Mouse (Mus musculus) E14TG2a.4 (cell line): ENCODE measurements around the gene Hoxa7.
A peak's percentile ranks its signal among the peaks of the same experiment; 100 is the strongest.

ENCODE experiments used
- H3K27me3 ChIP-seq: 2 replicates; pipeline ENCODE4 v1.6.1; 2014; ENCODE audit warnings: low read length, control low read depth; ENCODE audit not compliant: insufficient read depth
- H3K36me3 ChIP-seq: 2 replicates; pipeline ENCODE4 v1.6.1; 2014; ENCODE audit warnings: low read length, control low read depth; ENCODE audit not compliant: insufficient read depth
- H3K4me1 ChIP-seq: replicated peaks from 2 replicates; pipeline ENCODE4 v1.6.1; 2014; ENCODE audit warnings: low read depth, low read length, control low read depth
- H3K4me3 ChIP-seq: replicated peaks from 2 replicates; pipeline ENCODE4 v1.5.1; 2014; ENCODE audit warnings: mild to moderate bottlenecking, low read length
- H3K9me3 ChIP-seq: 2 replicates; pipeline ENCODE4 v1.6.1; 2014; ENCODE audit warnings: low read length, control low read depth
- CTCF ChIP-seq: conservative IDR thresholded peaks from 2 replicates; pipeline ENCODE4 v1.5.1; 2014; ENCODE audit warnings: low read length
- NANOG ChIP-seq: IDR thresholded peaks from 2 replicates; pipeline ENCODE4 v1.6.1; 2014; ENCODE audit warnings: borderline replicate concordance, low read length, mixed read lengths
- POU5F1 ChIP-seq: IDR thresholded peaks from 2 replicates; pipeline ENCODE4 v1.6.1; 2014; ENCODE audit warnings: low read length, borderline replicate concordance

Gene Hoxa7

GRCm38 (mm10) chr6:52221337-52221992 lies at the start of gene Hoxa7:
Gene Hoxa7, minus strand, starts transcription at chr6:52221854.
- peaks cover 51% of the 10 kb centered on the region for H3K4me1 ChIP-seq
- no peak for TF ChIP-seq NANOG
- no peak for TF ChIP-seq POU5F1
- TF ChIP-seq CTCF: peak; percentile 98
- no peaks in the 10 kb centered on the region for H3K36me3 ChIP-seq
- H3K9me3 ChIP-seq: no peaks in the 10 kb centered on the region
- peak within 1 kb of the TSS; percentile 79 for H3K4me3 ChIP-seq
- peaks cover 100% of the 10 kb centered on the region for H3K27me3 ChIP-seq

- H3K9me3 ChIP-seq: no peaks in the 10 kb centered on the region
- TF ChIP-seq NANOG: no peak; the same call in 1 of the 2 replicates
- peak; percentile 73 for TF ChIP-seq CTCF
- no peak for TF ChIP-seq POU5F1
- H3K27me3 ChIP-seq: peaks cover 95% of the 10 kb centered on the region
- peaks cover 60% of the 10 kb centered on the region for H3K4me1 ChIP-seq
- no peaks in the 10 kb centered on the region for H3K36me3 ChIP-seq
- H3K4me3 ChIP-seq: no peak overlapping the region
Measured at GRCm38 (mm10) chr6:52270494-52271480, 49.1 kb upstream of the Hoxa7 start.

GRCm38 (mm10) chr6:52268756-52269155 lies 47.1 kb upstream of the Hoxa7 start:
- Histone ChIP-seq H3K9me3 (no peaks in the 10 kb centered on the region), H3K4me1 (peaks cover 55% of the 10 kb centered on the region), H3K4me3 (no peak overlapping the region), H3K36me3 (no peaks in the 10 kb centered on the region), H3K27me3 (peaks cover 95% of the 10 kb centered on the region)
- TF ChIP-seq NANOG (no peak), CTCF (no peak), POU5F1 (no peak)

GRCm38 (mm10) chr6:52268341-52268740 lies 46.7 kb upstream of the Hoxa7 start:
- Histone ChIP-seq H3K9me3 (no peaks in the 10 kb centered on the region), H3K4me3 (no peak overlapping the region), H3K36me3 (no peaks in the 10 kb centered on the region), H3K27me3 (peaks cover 95% of the 10 kb centered on the region), H3K4me1 (peaks cover 51% of the 10 kb centered on the region)
- TF ChIP-seq CTCF (no peak), POU5F1 (no peak), NANOG (no peak)

GRCm38 (mm10) chr6:52267691-52268090 lies 46.0 kb upstream of the Hoxa7 start:
- H3K9me3 ChIP-seq: no peaks in the 10 kb centered on the region
- H3K4me1 ChIP-seq: peaks cover 52% of the 10 kb centered on the region
- peaks cover 95% of the 10 kb centered on the region for H3K27me3 ChIP-seq
- no peaks in the 10 kb centered on the region for H3K36me3 ChIP-seq
- TF ChIP-seq CTCF (no peak), POU5F1 (no peak), NANOG (no peak)
- H3K4me3 ChIP-seq: no peak overlapping the region

- Histone ChIP-seq H3K27me3 (peaks cover 95% of the 10 kb centered on the region), H3K4me1 (peaks cover 57% of the 10 kb centered on the region), H3K36me3 (no peaks in the 10 kb centered on the region), H3K9me3 (no peaks in the 10 kb centered on the region), H3K4me3 (no peak overlapping the region)
- TF ChIP-seq POU5F1 (no peak), CTCF (no peak)
Measured at GRCm38 (mm10) chr6:52267221-52267620, 45.6 kb upstream of the Hoxa7 start.

- H3K4me1 ChIP-seq: peaks cover 58% of the 10 kb centered on the region
- peaks cover 97% of the 10 kb centered on the region for H3K27me3 ChIP-seq
- TF ChIP-seq CTCF (no peak), NANOG (no peak), POU5F1 (no peak)
- H3K9me3 ChIP-seq: no peaks in the 10 kb centered on the region
- H3K4me3 ChIP-seq: no peak overlapping the region
- H3K36me3 ChIP-seq: no peaks in the 10 kb centered on the region
Measured at GRCm38 (mm10) chr6:52266666-52266985, 45.0 kb upstream of the Hoxa7 start.

- Histone ChIP-seq H3K27me3 (peaks cover 97% of the 10 kb centered on the region), H3K9me3 (no peaks in the 10 kb centered on the region), H3K4me3 (no peak overlapping the region), H3K36me3 (no peaks in the 10 kb centered on the region), H3K4me1 (peaks cover 60% of the 10 kb centered on the region)
- no peak for TF ChIP-seq CTCF
- no peak for TF ChIP-seq NANOG
- TF ChIP-seq POU5F1: no peak
Measured at GRCm38 (mm10) chr6:52265913-52266665, 44.4 kb upstream of the Hoxa7 start.
